Comparison of ENCODE assay signal across 19 mouse cellular contexts in the genomic region with DNA sequence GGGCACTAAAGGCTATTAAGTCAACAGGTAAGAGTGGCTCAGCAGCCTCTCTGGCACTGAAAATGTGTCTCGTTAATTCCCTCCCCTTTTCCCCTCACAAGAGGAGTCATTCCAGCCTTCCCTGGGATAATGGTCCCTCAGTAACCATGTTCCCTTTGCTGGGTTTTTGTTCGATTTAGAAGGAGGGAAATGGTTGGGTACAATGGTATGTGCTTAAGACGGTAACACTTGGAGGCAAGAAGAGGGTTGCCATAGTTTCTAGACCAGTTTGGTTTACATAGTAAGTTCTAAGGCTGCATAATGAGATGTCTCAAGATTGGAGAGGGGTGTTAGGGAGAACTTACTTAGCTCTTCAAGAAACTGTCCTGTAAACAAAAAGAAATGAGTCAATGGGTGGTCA. TPM values are rescaled to one million over a fixed set of nuclear protein-coding genes. Genes with fewer than 3 reads are reported as not detected.
"Had no signal": no experiment of that assay in that cellular context is flagged by ENCODE, and none has a peak within 500 bp of the region (broad histone marks: within the 10 kb centered on the region; RNA-seq: fewer than 3 reads in every experiment).

No protein-coding gene starts in this region.

- H3K9me3 ChIP-seq: lung, embryonic 15.5 days; megakaryocyte, embryonic 14.5 days; midbrain, embryonic 13.5 days; midbrain, embryonic 15.5 days; neural tube, embryonic 12.5 days; stomach, embryonic 15.5 days had no signal

- ATAC-seq: liver, postnatal 0 days; lung, postnatal 0 days; midbrain, embryonic 13.5 days had no signal

- H3K4me2 ChIP-seq: lung, embryonic 15.5 days; midbrain, embryonic 11.5 days; midbrain, embryonic 13.5 days; midbrain, embryonic 15.5 days; neural tube, embryonic 12.5 days; stomach, embryonic 15.5 days had no signal

- H3K4me1 ChIP-seq: neural tube, embryonic 12.5 days; stomach, embryonic 15.5 days had no signal

- DNase-seq: liver, postnatal 0 days; lung, adult 2 months; lung, postnatal 14 days; lung, postnatal 36 days; right cerebral cortex, postnatal 14 days; thymus, adult 2 months; thymus, postnatal 25 days; thymus, postnatal 4 days had no signal

- H3K27me3 ChIP-seq: lung, embryonic 15.5 days; midbrain, embryonic 13.5 days; midbrain, embryonic 15.5 days; neural tube, embryonic 12.5 days; stomach, embryonic 15.5 days had no signal

- H3K27ac ChIP-seq: lung, embryonic 15.5 days; macrophage; midbrain, embryonic 13.5 days; midbrain, embryonic 15.5 days; neural tube, embryonic 12.5 days; stomach, embryonic 15.5 days; stomach, postnatal 0 days had no signal

- H3K4me3 ChIP-seq: lung, embryonic 15.5 days; megakaryocyte, embryonic 14.5 days; midbrain, embryonic 13.5 days; midbrain, embryonic 15.5 days; neural tube, embryonic 12.5 days; stomach, embryonic 15.5 days had no signal

- H3K9ac ChIP-seq: liver, postnatal 0 days; lung, embryonic 15.5 days; midbrain, embryonic 13.5 days; midbrain, embryonic 15.5 days; neural tube, embryonic 12.5 days; stomach, embryonic 15.5 days had no signal

RNA-seq across cellular contexts. Expression of a gene that starts 10.8 kb away (rescaled TPM):
- polyA plus RNA-seq: macrophage had no signal

RNA-seq across cellular contexts. Expression of a gene that starts 11.5 kb away (rescaled TPM):
- polyA plus RNA-seq: liver, postnatal 0 days; lung, adult 2 months; macrophage; spleen, adult 2 months; thymus, adult 2 months had no signal

RNA-seq across cellular contexts. Expression of a gene that starts 22.4 kb away (rescaled TPM):
- polyA plus RNA-seq: liver, postnatal 0 days; macrophage had no signal

RNA-seq across cellular contexts. Expression of a gene that starts 30.7 kb away (rescaled TPM):
- polyA plus RNA-seq: liver, postnatal 0 days; lung, embryonic 15.5 days; macrophage; midbrain, embryonic 11.5 days; neural tube, embryonic 12.5 days; spleen, adult 2 months; stomach, embryonic 15.5 days; stomach, postnatal 0 days; thymus, adult 2 months had no signal
